Mouse (Mus musculus): Measurements from ENCODE around the gene Ttyh3.

Gene Ttyh3

DNA sequence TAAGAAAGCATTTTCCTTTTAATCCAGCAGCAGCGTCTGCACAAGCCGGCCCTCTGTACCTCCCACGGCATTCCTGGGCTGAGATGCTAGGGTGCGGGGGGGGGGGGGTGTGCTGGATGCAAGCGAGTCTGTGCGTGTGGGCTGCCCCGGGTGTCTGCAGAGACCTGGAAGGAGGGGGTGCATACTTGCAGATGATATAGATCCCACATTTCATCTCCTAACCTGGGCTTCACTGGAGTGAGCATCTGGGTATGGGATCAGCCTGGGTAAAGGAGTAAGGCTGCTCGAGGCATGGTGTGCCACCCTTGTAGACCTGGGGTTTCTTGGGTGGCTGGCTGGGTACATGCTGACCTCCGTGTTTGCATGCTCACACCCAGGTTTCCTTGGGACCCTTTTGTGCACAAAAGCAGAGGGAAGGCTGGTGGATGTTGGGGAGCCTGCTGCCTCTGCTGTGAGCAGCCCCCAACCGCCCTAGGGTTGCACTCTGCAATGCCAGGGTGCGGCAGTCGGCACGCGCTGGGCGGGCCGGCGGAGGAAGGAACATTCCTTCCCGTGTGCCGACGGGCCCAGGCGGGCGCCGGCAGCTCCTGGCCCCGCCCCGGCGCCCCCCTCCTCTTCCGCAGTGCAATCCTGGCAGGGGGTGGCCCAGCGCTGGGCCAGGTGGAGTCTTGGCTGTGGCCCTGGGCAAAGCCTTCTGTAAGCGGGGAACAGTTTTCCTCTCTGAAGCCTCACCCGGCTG, 38.4 kb downstream of the Ttyh3 start:
- DNase-seq (ENCODE audit: low read depth, low spot score) = no peak

DNA sequence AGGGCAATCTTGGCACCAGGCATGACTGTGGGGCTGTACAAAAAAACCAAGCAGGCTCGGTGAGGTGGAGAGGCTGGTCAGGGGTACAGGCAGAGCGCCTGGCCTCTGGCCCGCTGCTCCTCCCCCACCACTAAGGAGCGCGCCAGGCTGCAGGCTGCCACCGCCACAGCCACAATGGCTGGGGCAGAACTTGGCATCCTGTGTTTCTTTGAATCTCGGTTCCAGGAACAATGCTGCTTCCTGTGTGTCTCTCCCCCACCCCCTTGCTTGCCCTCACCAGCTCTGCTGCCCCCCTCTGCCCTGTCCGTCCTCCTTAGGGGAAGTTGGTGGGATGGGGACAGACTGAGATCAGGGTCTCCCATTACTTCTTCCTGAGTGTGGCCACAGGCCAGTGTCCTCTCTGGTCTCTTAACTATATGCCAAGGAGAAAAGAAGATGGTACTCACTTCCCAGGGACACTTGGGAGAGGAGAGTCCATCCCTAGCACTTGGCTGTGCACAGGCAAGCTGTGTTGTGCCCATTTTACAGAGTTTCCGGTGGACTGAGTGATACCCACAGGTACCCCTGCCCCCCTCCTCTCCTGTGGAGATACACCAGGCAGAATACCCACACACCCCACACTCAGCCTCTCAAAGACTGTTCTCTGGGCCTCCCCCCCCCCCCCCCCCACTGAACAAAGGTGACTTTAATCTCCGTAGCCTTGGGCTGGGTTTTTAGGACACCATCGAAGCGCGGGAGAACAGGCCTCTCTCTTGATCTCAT, 39.1 kb downstream of the Ttyh3 start:
- no peak for DNase-seq (ENCODE audit: low read depth, low spot score)

DNA sequence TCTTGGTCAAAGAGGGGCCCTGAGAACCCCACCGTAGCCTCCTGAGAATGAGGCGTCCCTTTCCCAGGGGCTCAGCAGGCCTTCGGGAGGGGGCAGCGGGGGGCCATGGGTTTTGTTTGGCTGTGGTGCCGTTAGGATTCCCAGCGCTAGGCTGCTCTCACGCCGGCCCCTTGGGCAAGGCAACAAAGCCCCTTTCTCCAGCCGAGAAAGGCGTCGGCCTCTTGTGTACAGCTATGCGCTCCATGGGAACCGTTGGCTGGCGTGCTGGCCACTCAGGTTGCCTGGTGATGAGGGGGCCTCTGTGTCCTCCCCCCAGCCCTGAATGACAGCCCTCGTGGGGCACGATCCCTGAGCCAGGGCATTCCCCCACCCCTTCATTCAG, 40.2 kb downstream of the Ttyh3 start:
- DNase-seq (ENCODE audit: low read depth, low spot score) = no peak

DNA sequence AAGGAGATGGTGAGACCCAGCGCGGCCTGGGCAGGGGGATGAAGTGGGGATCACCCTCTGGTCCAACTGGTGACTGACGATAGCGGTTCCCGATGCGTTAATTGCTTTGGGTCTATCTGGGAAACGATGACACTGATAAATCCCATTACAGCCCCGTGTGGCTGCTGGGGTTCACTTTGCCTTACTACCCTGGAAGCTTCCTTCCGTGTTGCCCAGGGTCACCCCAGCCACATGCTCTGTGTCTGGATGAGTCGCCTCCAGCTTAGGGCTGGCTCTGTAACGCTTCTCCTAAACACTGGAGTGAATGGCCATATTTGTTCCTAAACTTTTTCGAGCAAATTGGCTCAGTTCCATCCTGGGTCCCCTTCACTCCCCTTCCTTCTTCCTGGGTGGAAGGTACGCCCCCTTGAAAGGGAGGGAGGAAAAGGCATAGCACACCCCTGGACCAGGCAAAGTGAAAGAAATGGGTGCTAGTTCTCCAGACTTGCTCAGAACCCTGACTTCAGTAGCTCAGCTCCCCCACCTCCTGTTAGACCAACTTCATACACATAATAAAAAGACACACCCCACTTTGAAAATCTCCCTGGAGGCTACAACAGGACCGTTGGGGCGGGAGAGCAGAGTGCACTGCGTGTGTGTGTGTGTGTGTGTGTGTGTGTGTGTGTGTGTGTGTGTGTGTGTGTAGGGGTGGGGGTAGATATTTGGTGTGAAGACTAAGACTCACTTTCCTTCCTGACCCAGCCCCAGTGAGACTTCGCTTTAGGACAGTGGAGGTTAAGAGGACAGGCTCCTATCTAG, 40.8 kb downstream of the Ttyh3 start:
- no peak for DNase-seq (ENCODE audit: low read depth, low spot score)

DNA sequence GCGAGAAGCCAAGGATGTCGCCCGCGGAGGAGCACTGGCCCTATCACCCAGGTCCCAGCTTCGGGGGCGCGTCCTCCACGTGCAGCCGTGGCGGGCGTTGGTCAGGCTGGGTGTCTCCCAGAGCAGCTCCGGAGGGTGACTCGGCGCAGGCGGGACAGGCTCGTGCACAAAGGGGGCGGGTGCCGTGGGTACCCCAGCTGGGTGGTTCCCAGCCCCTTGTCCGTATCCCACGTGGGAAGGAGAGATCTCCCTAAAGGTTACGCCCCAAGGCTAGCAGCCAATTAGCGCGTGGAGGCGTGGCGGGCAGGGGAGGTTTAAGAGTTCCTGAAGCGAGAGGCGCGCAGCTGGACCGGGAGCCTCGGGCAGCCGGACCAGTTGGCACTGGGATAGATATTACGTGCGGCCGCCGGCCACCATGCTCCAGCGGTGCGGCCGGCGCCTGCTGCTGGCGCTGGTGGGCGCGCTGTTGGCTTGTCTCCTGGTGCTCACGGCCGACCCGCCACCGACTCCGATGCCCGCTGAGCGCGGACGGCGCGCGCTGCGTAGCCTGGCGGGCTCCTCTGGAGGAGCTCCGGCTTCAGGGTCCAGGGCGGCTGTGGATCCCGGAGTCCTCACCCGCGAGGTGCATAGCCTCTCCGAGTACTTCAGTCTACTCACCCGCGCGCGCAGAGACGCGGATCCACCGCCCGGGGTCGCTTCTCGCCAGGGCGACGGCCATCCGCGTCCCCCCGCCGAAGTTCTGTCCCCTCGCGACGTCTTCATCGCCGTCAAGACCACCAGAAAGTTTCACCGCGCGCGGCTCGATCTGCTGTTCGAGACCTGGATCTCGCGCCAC, 41.6 kb downstream of the Ttyh3 start, which contains the start of gene Lfng:
Lfng (plus strand) TSS at position 320 of the 835 bp plus-strand sequence.
- DNase-seq (ENCODE audit: low read depth, low spot score) = no peak

DNA sequence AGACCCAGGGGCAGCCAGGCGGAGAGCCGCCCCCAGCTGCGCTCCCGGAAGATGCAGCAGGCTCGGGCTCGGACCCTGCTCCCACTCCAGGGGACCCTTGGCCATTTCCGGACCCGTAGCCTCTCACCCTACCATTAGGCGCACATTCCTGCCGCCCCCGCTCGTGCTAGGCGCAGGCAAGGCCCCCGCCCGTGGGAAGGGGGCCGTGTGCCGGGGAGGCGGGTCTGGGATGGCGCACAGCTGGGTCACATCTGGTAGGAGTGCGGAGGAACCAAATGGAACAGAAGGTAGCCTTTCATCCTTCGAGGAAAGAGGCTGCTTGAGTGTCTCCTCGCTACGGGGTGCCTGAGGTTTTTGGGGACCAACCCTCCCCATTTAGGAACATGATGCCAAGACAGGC, 42.4 kb downstream of the Ttyh3 start:
- DNase-seq (ENCODE audit: low read depth, low spot score) = no peak

DNA sequence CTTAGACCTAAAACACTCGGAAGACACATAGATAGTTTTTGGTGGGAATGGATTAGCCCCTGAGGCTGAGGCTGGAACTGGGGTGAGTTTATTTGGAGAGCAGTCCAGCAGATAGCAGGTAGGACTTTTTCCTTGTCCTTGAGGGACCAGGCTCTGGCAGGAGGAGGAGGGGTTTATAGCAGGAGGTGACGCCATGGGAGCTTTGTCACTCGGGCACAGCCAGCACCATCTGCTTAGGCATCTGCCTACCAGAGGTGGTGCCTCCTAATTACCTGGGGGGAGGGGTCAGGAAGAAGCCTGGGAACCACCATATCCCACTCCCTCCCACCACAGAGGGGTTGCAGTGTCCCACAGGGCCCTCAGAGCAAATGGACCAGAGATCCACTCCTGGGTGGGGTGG, 43.6 kb downstream of the Ttyh3 start:
- no peak for DNase-seq (ENCODE audit: low read depth, low spot score)

DNA sequence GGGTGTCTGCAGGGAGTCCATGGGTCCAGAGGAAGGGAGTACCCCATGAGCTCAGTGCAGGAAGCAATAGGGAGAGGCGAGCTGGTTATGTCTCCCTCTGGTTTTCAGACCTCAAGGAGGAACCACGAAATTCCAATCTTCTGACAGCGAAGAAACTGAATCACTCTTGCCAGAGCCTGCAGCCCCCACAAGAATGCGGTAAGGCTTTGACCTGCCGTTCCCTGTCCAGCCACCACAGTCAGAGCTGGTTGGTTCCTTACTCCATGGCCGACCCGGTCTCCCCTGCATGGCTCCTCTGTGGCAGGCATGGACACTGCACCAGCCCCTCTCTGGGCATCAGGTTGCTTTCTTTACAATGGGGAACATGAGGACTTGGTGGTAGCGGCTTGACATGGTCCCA, 44.4 kb downstream of the Ttyh3 start:
- no peak for DNase-seq (ENCODE audit: low read depth, low spot score)

DNA sequence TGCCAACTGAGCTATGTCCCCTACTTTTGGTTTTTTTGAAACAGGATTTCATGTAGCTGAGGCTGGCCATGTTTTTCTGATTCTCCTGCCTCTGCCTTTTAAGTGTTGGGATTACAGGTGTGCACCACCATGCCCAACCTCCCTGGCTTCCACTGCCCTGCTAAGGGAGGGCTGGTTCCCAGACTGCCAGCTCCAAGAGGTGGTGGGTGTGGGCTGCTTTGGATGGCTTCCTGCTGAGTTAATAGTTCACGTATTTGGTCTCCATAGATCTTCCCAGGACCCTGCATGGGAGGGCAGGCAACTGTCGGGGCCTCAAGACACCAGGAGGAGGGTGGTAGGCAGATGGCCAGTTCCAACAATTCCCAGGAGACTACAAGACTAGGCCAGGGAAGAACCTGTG, 46.3 kb downstream of the Ttyh3 start:
- DNase-seq (ENCODE audit: low read depth, low spot score) = no peak

DNA sequence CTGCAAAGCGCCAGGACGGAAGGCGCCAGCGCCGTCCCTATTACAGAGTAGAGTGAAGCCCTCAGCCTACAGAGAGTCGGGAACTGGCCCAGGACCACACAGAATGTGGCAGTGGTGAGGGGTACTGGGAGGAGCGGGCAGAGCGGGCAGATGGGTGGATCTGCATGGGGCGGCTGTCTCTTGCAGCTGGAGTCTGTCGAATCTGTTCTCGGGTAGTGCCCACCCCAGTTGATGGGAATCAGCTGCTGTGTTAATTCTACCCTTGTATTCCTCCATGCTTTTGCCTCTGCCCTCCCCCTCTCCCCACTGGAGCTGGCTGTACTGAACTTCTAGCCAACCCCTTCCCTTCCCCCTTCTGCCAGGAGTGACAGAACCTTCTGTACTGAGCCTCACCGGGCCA, 47.1 kb downstream of the Ttyh3 start:
- no peak for DNase-seq (ENCODE audit: low read depth, low spot score)

DNA sequence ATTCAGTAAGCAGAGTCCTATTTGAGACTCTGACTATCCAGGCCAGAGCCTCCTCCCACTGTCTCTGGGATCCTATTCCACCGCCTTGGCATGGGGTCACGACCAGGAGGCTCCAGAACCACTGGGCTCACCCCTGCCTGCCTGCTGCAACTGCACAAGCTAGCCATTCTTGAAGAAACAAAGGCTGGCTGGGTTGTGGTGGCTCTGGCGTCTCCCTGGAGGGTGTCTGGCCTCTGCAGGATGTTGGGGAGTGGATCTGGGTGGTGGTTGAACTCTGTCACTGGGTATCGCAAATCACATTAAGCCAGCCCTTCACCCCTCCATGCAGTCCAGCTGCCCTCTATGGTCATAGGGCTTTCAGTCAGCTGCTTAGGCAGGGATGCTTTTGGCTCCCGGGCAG, 48.9 kb downstream of the Ttyh3 start:
- DNase-seq (ENCODE audit: low read depth, low spot score) = no peak

DNA sequence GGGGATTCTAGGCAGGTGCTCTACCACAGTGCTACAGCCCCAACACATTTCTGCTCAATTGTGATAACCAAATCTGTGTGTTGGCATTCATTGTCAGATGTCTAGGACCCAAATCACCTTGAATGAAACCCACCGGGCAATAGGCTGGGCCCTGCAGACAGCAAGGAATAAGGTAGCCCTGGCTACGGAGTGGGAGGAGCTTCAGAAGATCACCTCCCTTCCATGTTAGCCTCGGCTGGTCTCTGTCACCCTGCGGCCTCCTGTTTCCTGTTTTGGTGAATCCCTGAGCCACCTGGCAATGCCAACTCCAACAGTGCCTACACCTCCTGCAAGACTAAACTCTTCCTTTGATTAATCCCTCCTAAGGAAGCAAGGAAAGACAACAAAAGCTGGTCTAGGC, 51.0 kb downstream of the Ttyh3 start:
- DNase-seq (ENCODE audit: low read depth, low spot score) = no peak

DNA sequence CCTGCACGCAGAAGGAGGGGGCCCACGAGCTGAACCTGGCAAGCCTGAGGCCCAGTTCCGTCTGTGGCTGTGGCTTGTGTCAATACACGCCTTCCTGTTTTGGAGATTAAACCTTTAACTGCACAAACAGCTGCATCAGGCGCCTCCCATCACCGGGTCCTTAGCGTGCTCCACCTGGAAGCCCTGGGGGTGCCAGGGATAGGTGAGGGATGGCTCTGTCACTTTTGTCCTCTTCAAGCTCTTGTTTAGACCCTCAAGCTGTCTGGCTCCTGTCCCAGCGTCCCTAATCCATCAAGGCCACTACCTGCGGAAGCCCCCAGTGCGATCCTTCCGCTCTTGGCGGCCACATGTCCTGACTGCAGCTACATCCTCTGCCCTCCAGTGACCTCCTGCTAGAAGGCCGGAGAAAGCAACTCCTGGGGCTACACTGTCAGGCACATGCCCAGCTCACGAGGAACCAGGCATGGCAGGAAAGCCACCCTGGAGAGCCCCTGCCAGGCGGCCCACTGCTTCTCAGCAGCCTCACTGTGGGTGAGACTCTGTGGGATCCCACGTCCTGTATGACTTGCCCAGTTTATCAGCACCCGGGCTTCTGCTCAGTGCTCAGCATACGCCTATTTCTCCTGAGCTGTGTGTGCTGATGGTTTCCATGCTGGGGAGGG, 51.8 kb downstream of the Ttyh3 start:
- no peak for DNase-seq (ENCODE audit: low read depth, low spot score)

DNA sequence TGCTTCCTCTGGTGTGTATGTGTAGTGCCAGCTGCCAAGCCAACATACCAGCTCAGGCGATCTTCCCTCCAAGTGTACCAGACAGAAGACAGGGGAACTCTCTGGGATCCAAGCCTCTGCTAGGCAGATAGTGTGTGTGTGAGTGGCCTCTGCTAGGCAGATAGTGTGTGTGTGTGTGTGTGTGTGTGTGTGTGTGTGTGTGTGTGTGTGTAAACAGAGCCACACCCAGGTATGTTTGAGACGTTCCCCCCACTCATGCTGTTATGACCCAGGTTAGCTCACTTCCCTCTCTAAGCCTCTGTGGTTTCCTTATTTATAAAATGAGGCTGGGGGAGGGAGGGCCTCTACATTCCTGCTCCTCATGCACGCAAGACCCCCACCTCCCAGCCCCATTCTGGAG, 52.4 kb downstream of the Ttyh3 start:
- no peak for DNase-seq (ENCODE audit: low read depth, low spot score)

DNA sequence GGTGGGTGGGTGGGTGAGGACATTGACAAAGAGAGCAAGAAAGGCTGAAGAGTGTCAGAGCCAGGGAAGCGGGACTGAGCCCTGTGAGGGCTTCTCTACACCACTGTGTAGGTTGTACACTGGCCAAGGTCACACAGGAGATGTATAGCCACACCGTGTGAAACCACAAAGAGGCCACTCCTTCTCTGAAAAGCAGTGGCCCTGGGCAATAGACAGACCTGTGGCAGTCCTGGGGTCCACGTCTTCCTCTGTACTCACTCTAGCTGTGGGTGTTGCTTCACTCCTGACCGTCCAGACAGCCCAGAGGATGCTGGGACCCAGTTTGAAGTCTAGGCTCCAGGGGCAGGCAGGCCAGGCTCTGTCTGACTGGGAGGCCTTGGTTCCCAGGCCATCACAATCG, 54.0 kb downstream of the Ttyh3 start:
- DNase-seq (ENCODE audit: low read depth, low spot score) = no peak

DNA sequence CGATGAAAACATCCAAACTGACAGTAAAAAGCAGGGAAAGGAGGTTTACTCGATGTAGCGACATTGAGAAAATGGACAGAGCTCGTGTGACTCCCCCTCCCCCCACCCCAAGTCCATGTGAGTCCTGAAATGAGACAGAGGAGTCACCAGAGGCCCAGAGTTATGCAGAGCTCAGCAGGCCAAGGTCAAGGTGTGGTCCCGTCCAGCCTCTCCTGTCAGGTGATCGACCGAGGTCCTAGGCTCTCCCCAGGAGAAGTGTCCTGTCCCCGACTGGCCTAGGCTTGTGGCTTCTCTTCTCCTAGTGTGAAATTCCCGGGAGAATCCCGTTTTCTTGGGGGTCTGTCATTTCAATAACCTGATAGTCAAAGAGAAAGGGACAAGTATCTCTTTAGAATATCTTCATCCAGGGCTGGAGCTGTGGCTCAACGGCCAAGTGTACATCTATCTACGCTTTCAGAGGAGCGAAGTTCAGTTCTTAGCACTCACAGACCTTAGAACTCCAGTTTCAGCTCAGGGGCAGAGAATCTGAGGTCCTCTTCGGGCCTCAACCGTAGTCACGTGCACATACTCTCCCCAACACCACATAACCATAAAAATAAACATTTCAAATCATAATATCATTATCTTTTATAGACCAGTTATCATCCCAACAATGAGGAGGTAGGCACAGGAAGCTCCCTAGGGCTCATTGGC, 59.6 kb downstream of the Ttyh3 start:
- no peak for DNase-seq (ENCODE audit: low read depth, low spot score)

DNA sequence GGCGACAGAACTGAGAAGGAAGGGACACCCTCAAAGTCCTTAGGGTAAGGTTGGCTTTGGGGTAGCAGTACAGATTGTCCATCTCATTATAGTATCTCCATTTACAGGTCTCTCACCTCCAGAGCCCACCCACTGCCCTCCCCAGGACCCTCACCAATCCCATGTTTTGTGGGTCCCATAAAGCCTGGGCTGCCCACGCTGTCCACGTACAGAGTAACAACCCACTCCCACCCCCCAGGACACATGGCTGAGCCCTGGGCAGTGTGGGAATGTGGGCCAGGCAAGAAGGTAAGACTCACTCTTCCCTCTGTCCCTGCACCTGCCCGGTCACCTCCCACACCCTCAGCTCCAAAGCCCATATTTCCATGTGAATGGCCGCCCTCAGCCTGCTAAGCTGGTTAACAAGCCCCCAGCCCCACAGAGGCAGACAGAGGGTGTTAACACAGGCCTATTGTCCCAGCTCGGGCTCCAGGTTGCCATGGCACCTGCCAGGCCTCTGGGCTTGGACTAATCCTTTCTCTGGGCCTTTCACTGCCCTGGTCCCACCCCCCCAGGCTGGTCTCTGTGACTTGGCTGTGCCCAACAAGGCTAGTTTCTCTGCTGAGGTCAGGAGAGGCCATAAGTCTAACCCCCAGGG, 65.0 kb downstream of the Ttyh3 start:
- no peak for DNase-seq (ENCODE audit: low read depth, low spot score)

DNA sequence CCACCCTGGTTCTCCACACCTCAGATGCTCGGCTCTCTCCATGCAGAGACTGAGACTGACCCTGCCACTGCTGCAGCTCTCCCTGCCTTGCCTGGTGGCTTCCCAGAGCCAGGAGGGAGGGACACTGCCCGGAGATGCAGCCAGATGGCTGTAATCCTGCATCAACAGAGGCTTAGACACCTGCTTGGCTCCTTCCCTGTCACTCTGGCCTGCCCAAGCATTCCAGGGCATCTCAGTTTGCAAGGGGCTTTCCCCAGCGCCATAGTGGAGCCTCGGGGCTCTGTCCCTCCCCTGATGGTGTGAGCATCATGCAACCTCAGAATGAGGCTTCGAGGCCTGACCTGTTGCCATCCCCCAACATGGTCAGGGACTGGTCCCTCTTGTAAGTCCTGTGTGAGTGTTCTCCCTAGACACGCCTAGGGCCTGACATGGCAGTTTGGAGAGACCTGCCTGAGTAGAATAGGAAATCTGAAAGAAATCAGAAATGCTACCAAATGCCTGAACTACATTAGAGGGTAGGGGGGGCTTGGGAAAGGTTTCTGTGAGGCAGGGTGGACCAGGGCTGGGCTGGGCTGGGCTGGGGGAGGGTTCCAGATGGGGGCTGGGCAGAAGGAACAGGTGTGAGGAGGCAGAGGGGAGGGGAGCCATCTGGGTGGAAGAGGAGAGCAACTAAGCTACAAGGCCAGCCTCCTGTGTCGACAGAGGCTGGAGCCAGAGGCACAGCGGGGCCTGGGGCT, 65.7 kb downstream of the Ttyh3 start:
- no peak for DNase-seq (ENCODE audit: low read depth, low spot score)

DNA sequence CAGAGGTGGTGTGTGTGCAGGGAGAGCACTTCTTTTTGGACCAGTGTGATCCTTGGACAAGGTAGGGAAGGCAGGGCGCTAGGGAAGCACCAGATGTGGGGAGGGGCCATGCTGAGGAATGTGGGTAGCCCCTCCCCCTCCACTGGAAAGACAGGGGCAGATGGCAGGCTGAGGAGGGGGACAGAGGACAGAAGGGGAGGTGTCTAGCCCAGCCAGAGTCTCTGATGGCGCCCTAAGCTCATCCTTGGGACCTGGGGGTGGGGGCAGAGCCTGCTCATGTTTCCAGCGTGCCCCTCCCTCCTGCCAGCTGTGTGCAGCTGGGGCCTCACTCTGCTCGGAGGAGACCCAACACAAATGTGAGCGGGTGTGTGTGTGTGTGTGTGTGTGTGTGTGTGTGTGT, 67.3 kb downstream of the Ttyh3 start:
- no peak for DNase-seq (ENCODE audit: low read depth, low spot score)
